Mouse (Mus musculus): ENCODE results near the gene Cox6b2. TPM values are rescaled to one million over a fixed set of nuclear protein-coding genes. Genes with fewer than 3 reads are reported as not detected.

The Cox6b2 gene
- polyA plus RNA-seq, 1 experiment: 20.3 TPM

- Histone ChIP-seq H3K4me1 (ENCODE audit: control insufficient read depth, insufficient read depth, low read length) (no peaks in the 10 kb centered on the region; the same call in 1 of the 2 replicates), H3K4me3 (ENCODE audit: insufficient read depth, low read length) (no peak within 1 kb of the TSS), H3K27ac (ENCODE audit: insufficient read depth, low read length) (no peak within 1 kb of the TSS)
- TF ChIP-seq POLR2A (IDR thresholded peaks at IDR 0.05; ENCODE audit: extremely low read depth, insufficient read depth, low read length): no peak
- TF ChIP-seq CTCF (IDR thresholded peaks at IDR 0.05; ENCODE audit: extremely low read depth, insufficient read depth, low read length): no peak
These were observed 18.3 kb upstream of the Cox6b2 start, which contains the start of gene Fam71e2 for GRCm38 (mm10) chr7:4771202-4771601. Fam71e2 (minus strand) TSS chr7:4771302.

DNA sequence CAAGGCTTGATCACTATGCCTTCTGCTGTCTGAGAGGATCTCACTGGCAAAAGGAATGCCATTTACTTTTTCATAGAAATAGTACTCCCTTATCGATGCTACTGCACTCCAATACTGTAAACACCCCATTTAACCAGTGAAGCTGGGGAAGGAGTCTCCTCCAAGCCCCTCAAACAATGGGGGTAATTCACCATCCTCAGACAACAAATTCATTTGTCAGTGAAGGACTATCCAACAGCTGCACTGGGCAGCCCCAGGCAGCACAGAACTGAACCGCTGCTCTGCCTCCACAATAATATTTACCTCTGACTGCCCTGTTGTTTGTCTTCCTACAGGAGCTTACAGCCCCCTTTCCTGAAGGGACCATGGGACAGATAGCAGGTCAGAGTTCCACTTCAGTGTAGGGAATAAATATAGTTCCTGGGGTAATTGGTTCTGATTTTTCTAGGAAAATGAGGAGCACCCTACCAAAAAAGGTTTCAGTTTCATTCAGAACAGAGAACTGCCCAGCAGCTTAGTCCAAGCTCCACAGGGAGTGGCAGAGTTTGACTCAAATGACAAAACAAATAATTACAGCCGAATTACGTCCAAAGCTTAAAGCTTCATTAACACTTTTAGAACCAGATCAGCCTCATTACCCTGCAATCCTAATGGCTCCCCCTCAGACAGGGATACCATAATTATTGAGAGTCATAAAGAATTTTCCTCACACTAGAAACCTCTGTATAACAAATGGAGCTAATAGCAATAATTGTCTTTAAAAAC is 12.2 kb upstream of the Cox6b2 start:
- no peak for TF ChIP-seq POLR2A (IDR thresholded peaks at IDR 0.05; ENCODE audit: extremely low read depth, insufficient read depth, low read length)
- TF ChIP-seq CTCF (IDR thresholded peaks at IDR 0.05; ENCODE audit: extremely low read depth, insufficient read depth, low read length): no peak
- Histone ChIP-seq H3K4me1 (ENCODE audit: control insufficient read depth, insufficient read depth, low read length) (no peaks in the 10 kb centered on the region; the same call in 1 of the 2 replicates), H3K4me3 (ENCODE audit: insufficient read depth, low read length) (no peak overlapping the region), H3K27ac (ENCODE audit: insufficient read depth, low read length) (peak overlapping the region; percentile 65)

- Histone ChIP-seq H3K4me3 (ENCODE audit: insufficient read depth, low read length) (no peak overlapping the region), H3K4me1 (ENCODE audit: control insufficient read depth, insufficient read depth, low read length) (no peaks in the 10 kb centered on the region), H3K27ac (ENCODE audit: insufficient read depth, low read length) (no peak overlapping the region)
- TF ChIP-seq CTCF (IDR thresholded peaks at IDR 0.05; ENCODE audit: extremely low read depth, insufficient read depth, low read length) (no peak), POLR2A (IDR thresholded peaks at IDR 0.05; ENCODE audit: extremely low read depth, insufficient read depth, low read length) (no peak)
These were observed 6.8 kb upstream of the Cox6b2 start for GRCm38 (mm10) chr7:4759670-4760069.

GRCm38 (mm10) chr7:4751971-4752820 is 698 bp downstream of the Cox6b2 start:
- 0 out of 2 replicates have a peak overlapping the region, but pooled peaks have one; percentile 8 for H3K4me3 ChIP-seq (ENCODE audit: insufficient read depth, low read length)
- no peak overlapping the region for H3K27ac ChIP-seq (ENCODE audit: insufficient read depth, low read length)
- H3K4me1 ChIP-seq (ENCODE audit: control insufficient read depth, insufficient read depth, low read length): 0 out of 2 replicates have a peak, but pooled peaks cover 1% of the 10 kb centered on the region
- TF ChIP-seq POLR2A (IDR thresholded peaks at IDR 0.05; ENCODE audit: extremely low read depth, insufficient read depth, low read length): no peak
- TF ChIP-seq CTCF (IDR thresholded peaks at IDR 0.05; ENCODE audit: extremely low read depth, insufficient read depth, low read length): no peak

DNA sequence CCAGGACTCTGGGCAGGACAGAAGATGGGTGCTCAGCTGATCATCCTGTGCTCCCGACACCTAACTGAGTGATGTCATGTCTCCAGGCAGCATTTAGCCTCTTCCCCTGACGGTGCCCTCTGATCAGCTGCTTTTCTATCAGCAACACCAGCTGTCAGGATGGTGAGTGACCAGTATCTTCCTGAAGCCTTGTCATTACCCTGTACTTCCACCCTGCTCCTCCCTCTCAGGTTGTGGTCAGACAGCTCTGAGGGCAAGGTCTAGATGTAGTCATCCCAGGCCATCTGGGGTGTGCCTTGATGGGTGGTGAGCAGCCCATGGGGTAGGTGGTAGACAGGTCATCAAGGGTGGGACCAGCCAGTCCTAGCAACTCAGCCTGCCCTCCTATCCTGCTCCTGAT is 3.7 kb downstream of the Cox6b2 start:
- Histone ChIP-seq H3K27ac (ENCODE audit: insufficient read depth, low read length) (no peak overlapping the region), H3K4me3 (ENCODE audit: insufficient read depth, low read length) (no peak overlapping the region), H3K4me1 (ENCODE audit: control insufficient read depth, insufficient read depth, low read length) (0 out of 2 replicates have a peak, but pooled peaks cover 1% of the 10 kb centered on the region)
- TF ChIP-seq CTCF (IDR thresholded peaks at IDR 0.05; ENCODE audit: extremely low read depth, insufficient read depth, low read length) (no peak), POLR2A (IDR thresholded peaks at IDR 0.05; ENCODE audit: extremely low read depth, insufficient read depth, low read length) (no peak)

GRCm38 (mm10) chr7:4748321-4748720 is 4.6 kb downstream of the Cox6b2 start:
- TF ChIP-seq POLR2A (IDR thresholded peaks at IDR 0.05; ENCODE audit: extremely low read depth, insufficient read depth, low read length) (no peak), CTCF (IDR thresholded peaks at IDR 0.05; ENCODE audit: extremely low read depth, insufficient read depth, low read length) (no peak)
- no peak overlapping the region for H3K27ac ChIP-seq (ENCODE audit: insufficient read depth, low read length)
- no peak overlapping the region for H3K4me3 ChIP-seq (ENCODE audit: insufficient read depth, low read length)
- 0 out of 2 replicates have a peak, but pooled peaks cover 1% of the 10 kb centered on the region for H3K4me1 ChIP-seq (ENCODE audit: control insufficient read depth, insufficient read depth, low read length)

DNA sequence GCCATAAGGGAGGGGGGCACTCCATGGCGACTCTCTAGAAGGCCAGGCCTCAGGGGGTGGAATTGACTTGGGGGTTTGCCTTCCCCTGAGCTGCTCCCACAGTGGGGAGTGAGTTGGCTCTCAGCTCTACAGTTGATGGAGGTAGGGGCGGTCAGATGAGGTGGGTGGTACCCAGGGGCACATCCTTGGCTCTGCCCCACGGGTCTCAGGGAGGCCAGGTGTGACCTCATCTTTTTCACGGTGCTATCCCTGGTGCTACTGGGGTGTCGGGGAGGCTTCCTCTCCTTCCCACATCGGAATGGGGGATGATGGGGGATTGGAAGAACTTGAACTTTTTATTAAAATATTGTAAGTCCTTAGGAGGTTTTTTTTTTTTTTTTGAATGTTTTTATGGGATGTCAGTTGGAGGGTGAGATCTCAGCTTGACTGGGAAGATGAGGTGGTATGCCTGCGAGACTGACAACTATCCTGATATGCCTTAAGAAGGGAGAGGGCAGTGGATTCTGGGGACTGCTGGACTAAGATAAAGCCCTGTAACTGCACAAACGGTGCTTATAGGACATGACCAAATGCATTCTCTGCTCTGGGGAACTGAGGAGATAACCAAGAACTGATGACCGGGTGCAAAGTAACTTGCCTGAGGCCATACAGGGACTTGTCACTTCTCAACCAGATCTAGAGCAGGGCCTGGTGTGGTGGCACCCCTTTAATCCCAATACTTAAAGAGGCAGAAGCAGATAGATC is 5.6 kb downstream of the Cox6b2 start:
- Histone ChIP-seq H3K27ac (ENCODE audit: insufficient read depth, low read length) (no peak overlapping the region), H3K4me1 (ENCODE audit: control insufficient read depth, insufficient read depth, low read length) (0 out of 2 replicates have a peak, but pooled peaks cover 1% of the 10 kb centered on the region), H3K4me3 (ENCODE audit: insufficient read depth, low read length) (no peak overlapping the region)
- TF ChIP-seq CTCF (IDR thresholded peaks at IDR 0.05; ENCODE audit: extremely low read depth, insufficient read depth, low read length) (no peak), POLR2A (IDR thresholded peaks at IDR 0.05; ENCODE audit: extremely low read depth, insufficient read depth, low read length) (no peak)

GRCm38 (mm10) chr7:4746326-4746980 is 6.4 kb downstream of the Cox6b2 start:
- Histone ChIP-seq H3K4me1 (ENCODE audit: control insufficient read depth, insufficient read depth, low read length) (no peaks in the 10 kb centered on the region), H3K4me3 (ENCODE audit: insufficient read depth, low read length) (no peak overlapping the region), H3K27ac (ENCODE audit: insufficient read depth, low read length) (no peak overlapping the region)
- TF ChIP-seq CTCF (IDR thresholded peaks at IDR 0.05; ENCODE audit: extremely low read depth, insufficient read depth, low read length): no peak
- TF ChIP-seq POLR2A (IDR thresholded peaks at IDR 0.05; ENCODE audit: extremely low read depth, insufficient read depth, low read length): no peak
